Mouse (Mus musculus): Measurements from ENCODE around the gene Ocln.
"Not testable (repeated sequence)": the region's sequence is repeated elsewhere in the genome, so short reads cannot be mapped to it uniquely, and the experiment has no call there.

The Ocln gene

GRCm38 (mm10) chr13:100491623-100492022, 60.9 kb downstream of the Ocln start:
- no peak for DNase-seq (ENCODE audit: low spot score)

GRCm38 (mm10) chr13:100490424-100490823, 62.1 kb downstream of the Ocln start:
- no peak for DNase-seq (ENCODE audit: low spot score)

GRCm38 (mm10) chr13:100483610-100484009, 68.9 kb downstream of the Ocln start:
- DNase-seq (ENCODE audit: low spot score), result no peak

GRCm38 (mm10) chr13:100463527-100464222, 88.8 kb downstream of the Ocln start:
- no peak for DNase-seq (ENCODE audit: low spot score)

GRCm38 (mm10) chr13:100461336-100461735, 91.2 kb downstream of the Ocln start:
- no peak for DNase-seq (ENCODE audit: low spot score)

- DNase-seq (ENCODE audit: low spot score), result not testable (repeated sequence)
Measured at GRCm38 (mm10) chr13:100452415-100453127, 99.9 kb downstream of the Ocln start, which contains the start of gene Naip1. Naip1 (minus strand) TSS chr13:100452869.

- no peak for DNase-seq (ENCODE audit: low spot score)
Measured at GRCm38 (mm10) chr13:100449495-100449894, 103.0 kb downstream of the Ocln start.
